Mouse (Mus musculus) CD4-positive helper T cell, adult 2 months (primary cell): ENCODE measurements around the gene Trim63.

Experiments used
- DNase-seq: peaks from one replicate; pipeline ENCODE4 v3.0.0-alpha.2; 2012; ENCODE audit warnings: low read depth, missing footprints, low spot score

Trim63 gene

GRCm38 (mm10) chr4:134365280-134365679, 50.4 kb downstream of the Trim63 start:
- peak; percentile 50 for DNase-seq

- no peak for DNase-seq
Measured at GRCm38 (mm10) chr4:134370649-134371221, 55.8 kb downstream of the Trim63 start.

- no peak for DNase-seq
Measured at GRCm38 (mm10) chr4:134371316-134371855, 56.5 kb downstream of the Trim63 start.

- peak; percentile 75 for DNase-seq
Measured at GRCm38 (mm10) chr4:134372294-134372747, 57.4 kb downstream of the Trim63 start.

GRCm38 (mm10) chr4:134373295-134373694, 58.4 kb downstream of the Trim63 start:
- no peak for DNase-seq

- no peak for DNase-seq
Measured at GRCm38 (mm10) chr4:134374306-134374705, 59.4 kb downstream of the Trim63 start.

GRCm38 (mm10) chr4:134378089-134378615, 63.2 kb downstream of the Trim63 start:
- no peak for DNase-seq
